Mouse (Mus musculus): ENCODE data around the gene Zfp941.

DNA sequence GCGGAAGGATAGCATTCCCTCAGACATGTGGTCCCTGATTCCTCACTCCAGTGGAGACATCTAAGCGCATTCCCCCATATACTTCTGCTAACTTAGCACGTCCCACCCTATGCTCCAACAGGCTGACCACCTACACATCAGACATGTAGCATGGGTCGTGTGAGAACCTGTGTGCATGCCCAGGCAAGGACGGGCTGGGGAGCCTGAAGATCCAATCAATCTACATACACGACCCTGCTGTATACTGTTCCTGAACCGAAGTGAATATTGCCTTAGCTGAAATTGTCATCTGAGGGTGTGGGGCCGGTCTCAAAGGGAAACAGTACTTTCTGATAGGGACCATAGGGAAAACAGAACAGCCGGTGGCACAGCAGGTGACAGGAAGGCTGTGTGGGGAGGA is 33.2 kb upstream of the Zfp941 start:
- no peak for TF ChIP-seq POLR2A (IDR thresholded peaks at IDR 0.05; ENCODE audit: low read depth, low read length)
- TF ChIP-seq CTCF (conservative IDR thresholded peaks at IDR 0.05 in 1 of 2, IDR thresholded peaks at IDR 0.05 in 1 of 2; ENCODE audit: low read depth in 2 of 2, low read length in 2 of 2), result no peak
- no peak for TF ChIP-seq MAX (IDR thresholded peaks at IDR 0.05; ENCODE audit: low read length)
- no peak for TF ChIP-seq KAT2A (IDR thresholded peaks at IDR 0.05; ENCODE audit: insufficient replicate concordance, low read length)
- TF ChIP-seq PAX5 (IDR thresholded peaks at IDR 0.05; ENCODE audit: low read length), result no peak
- TF ChIP-seq MAZ (IDR thresholded peaks at IDR 0.05; ENCODE audit: low read depth, low read length), result no peak
- no peak for TF ChIP-seq CHD1 (IDR thresholded peaks at IDR 0.05; ENCODE audit: low read depth, low read length)

All from CH12.LX (cell line).